Mouse (Mus musculus): ENCODE data around the gene Itpkb. TPM values are rescaled to one million over a fixed set of nuclear protein-coding genes. Genes with fewer than 3 reads are reported as not detected.

The Itpkb gene
- polyA plus RNA-seq, 1 experiment from 2014 or later = 7.2 TPM

GRCm38 (mm10) chr1:180308897-180309296, 21.4 kb upstream of the Itpkb start:
- 66% methylated on average over 4 of the region's 4 CpGs for WGBS
- no peak overlapping the region for H3K27ac ChIP-seq (replicated peaks; ENCODE audit: low read depth, low read length)
- H3K9ac ChIP-seq (ENCODE audit: low read length) = no peak overlapping the region
- no peaks in the 10 kb centered on the region for H3K9me3 ChIP-seq (ENCODE audit: control insufficient read depth, low read length)
- H3K36me3 ChIP-seq (ENCODE audit: control insufficient read depth, insufficient read depth, low read length) = no peaks in the 10 kb centered on the region
- DNase-seq (ENCODE audit: low spot score) = no peak
- H3K4me1 ChIP-seq (ENCODE audit: control insufficient read depth, insufficient read depth, low read length) = peaks cover 3% of the 10 kb centered on the region; the same call in 1 of the 2 replicates
- H3K27me3 ChIP-seq (ENCODE audit: control insufficient read depth, insufficient read depth, low read length) = no peaks in the 10 kb centered on the region
- H3K4me2 ChIP-seq (ENCODE audit: low read depth, severe bottlenecking) = no peak overlapping the region
- ATAC-seq (ENCODE audit: insufficient number of reproducible peaks, low FRiP score, low TSS enrichment, low read depth) = no peak
- H3K4me3 ChIP-seq (ENCODE audit: low read depth, low read length) = no peak overlapping the region

- WGBS = 79% methylated on average over 6 of the region's 6 CpGs
- no peaks in the 10 kb centered on the region for H3K27me3 ChIP-seq (ENCODE audit: control insufficient read depth, insufficient read depth, low read length)
- no peaks in the 10 kb centered on the region for H3K9me3 ChIP-seq (ENCODE audit: control insufficient read depth, low read length)
- no peak for DNase-seq (ENCODE audit: low spot score)
- no peak for ATAC-seq (ENCODE audit: insufficient number of reproducible peaks, low FRiP score, low TSS enrichment, low read depth)
- no peak overlapping the region for H3K4me3 ChIP-seq (ENCODE audit: low read depth, low read length)
- no peaks in the 10 kb centered on the region for H3K36me3 ChIP-seq (ENCODE audit: control insufficient read depth, insufficient read depth, low read length)
- H3K9ac ChIP-seq (ENCODE audit: low read length) = no peak overlapping the region
- H3K4me2 ChIP-seq (ENCODE audit: low read depth, severe bottlenecking) = no peak overlapping the region
- no peak overlapping the region for H3K27ac ChIP-seq (replicated peaks; ENCODE audit: low read depth, low read length)
- H3K4me1 ChIP-seq (ENCODE audit: control insufficient read depth, insufficient read depth, low read length) = peaks cover 3% of the 10 kb centered on the region; the same call in 1 of the 2 replicates
These were observed 18.0 kb upstream of the Itpkb start for GRCm38 (mm10) chr1:180312286-180312685.

- Histone ChIP-seq H3K27ac (replicated peaks; ENCODE audit: low read depth, low read length) (no peak overlapping the region), H3K36me3 (ENCODE audit: control insufficient read depth, insufficient read depth, low read length) (no peaks in the 10 kb centered on the region), H3K4me1 (ENCODE audit: control insufficient read depth, insufficient read depth, low read length) (peaks cover 3% of the 10 kb centered on the region; the same call in 1 of the 2 replicates), H3K27me3 (ENCODE audit: control insufficient read depth, insufficient read depth, low read length) (no peaks in the 10 kb centered on the region), H3K9me3 (ENCODE audit: control insufficient read depth, low read length) (no peaks in the 10 kb centered on the region), H3K9ac (ENCODE audit: low read length) (no peak overlapping the region), H3K4me3 (ENCODE audit: low read depth, low read length) (no peak overlapping the region), H3K4me2 (ENCODE audit: low read depth, severe bottlenecking) (no peak overlapping the region)
- WGBS = 57% methylated on average over 6 of the region's 6 CpGs
- ATAC-seq (ENCODE audit: insufficient number of reproducible peaks, low FRiP score, low TSS enrichment, low read depth) = no peak; the same call in 1 of the 2 replicates
- DNase-seq (ENCODE audit: low spot score) = no peak
These were observed 17.4 kb upstream of the Itpkb start for GRCm38 (mm10) chr1:180312792-180313311.

- 0 out of 2 replicates have a peak overlapping the region, but pooled peaks have one; percentile 28 for H3K9ac ChIP-seq (ENCODE audit: low read length)
- ATAC-seq (ENCODE audit: insufficient number of reproducible peaks, low FRiP score, low TSS enrichment, low read depth) (0 out of 2 replicates have a peak, but pooled peaks have one; percentile 44), DNase-seq (ENCODE audit: low spot score) (peak; percentile 66)
- H3K9me3 ChIP-seq (ENCODE audit: control insufficient read depth, low read length) = no peaks in the 10 kb centered on the region
- peak overlapping the region; percentile 58 for H3K4me2 ChIP-seq (ENCODE audit: low read depth, severe bottlenecking)
- no peak overlapping the region for H3K27ac ChIP-seq (replicated peaks; ENCODE audit: low read depth, low read length)
- no peaks in the 10 kb centered on the region for H3K36me3 ChIP-seq (ENCODE audit: control insufficient read depth, insufficient read depth, low read length)
- no peaks in the 10 kb centered on the region for H3K27me3 ChIP-seq (ENCODE audit: control insufficient read depth, insufficient read depth, low read length)
- H3K4me1 ChIP-seq (ENCODE audit: control insufficient read depth, insufficient read depth, low read length) = peaks cover 3% of the 10 kb centered on the region; the same call in 1 of the 2 replicates
- peak overlapping the region; percentile 7; the same call in 1 of the 2 replicates for H3K4me3 ChIP-seq (ENCODE audit: low read depth, low read length)
- 7% methylated on average over 20 of the region's 20 CpGs for WGBS
These were observed 16.5 kb upstream of the Itpkb start for GRCm38 (mm10) chr1:180313517-180314440.

- WGBS = 85% methylated on average over 11 of the region's 11 CpGs
- Histone ChIP-seq H3K4me1 (ENCODE audit: control insufficient read depth, insufficient read depth, low read length) (peaks cover 3% of the 10 kb centered on the region; the same call in 1 of the 2 replicates), H3K4me2 (ENCODE audit: low read depth, severe bottlenecking) (no peak overlapping the region), H3K27ac (replicated peaks; ENCODE audit: low read depth, low read length) (no peak overlapping the region), H3K4me3 (ENCODE audit: low read depth, low read length) (no peak overlapping the region), H3K36me3 (ENCODE audit: control insufficient read depth, insufficient read depth, low read length) (no peaks in the 10 kb centered on the region), H3K9ac (ENCODE audit: low read length) (no peak overlapping the region), H3K27me3 (ENCODE audit: control insufficient read depth, insufficient read depth, low read length) (no peaks in the 10 kb centered on the region), H3K9me3 (ENCODE audit: control insufficient read depth, low read length) (no peaks in the 10 kb centered on the region)
- DNase-seq (ENCODE audit: low spot score) = no peak
- no peak for ATAC-seq (ENCODE audit: insufficient number of reproducible peaks, low FRiP score, low TSS enrichment, low read depth)
These were observed 15.6 kb upstream of the Itpkb start for GRCm38 (mm10) chr1:180314641-180315040.

GRCm38 (mm10) chr1:180315127-180315526, 15.2 kb upstream of the Itpkb start:
- 82% methylated on average over 3 of the region's 3 CpGs for WGBS
- ATAC-seq (ENCODE audit: insufficient number of reproducible peaks, low FRiP score, low TSS enrichment, low read depth) = no peak

GRCm38 (mm10) chr1:180317450-180317849, 12.8 kb upstream of the Itpkb start:
- Histone ChIP-seq H3K4me1 (ENCODE audit: control insufficient read depth, insufficient read depth, low read length) (peaks cover 3% of the 10 kb centered on the region; the same call in 1 of the 2 replicates), H3K9me3 (ENCODE audit: control insufficient read depth, low read length) (no peaks in the 10 kb centered on the region), H3K4me2 (ENCODE audit: low read depth, severe bottlenecking) (no peak overlapping the region), H3K27ac (replicated peaks; ENCODE audit: low read depth, low read length) (no peak overlapping the region), H3K27me3 (ENCODE audit: control insufficient read depth, insufficient read depth, low read length) (no peaks in the 10 kb centered on the region), H3K36me3 (ENCODE audit: control insufficient read depth, insufficient read depth, low read length) (no peaks in the 10 kb centered on the region), H3K9ac (ENCODE audit: low read length) (no peak overlapping the region), H3K4me3 (ENCODE audit: low read depth, low read length) (no peak overlapping the region)
- no peak for DNase-seq (ENCODE audit: low spot score)
- ATAC-seq (ENCODE audit: insufficient number of reproducible peaks, low FRiP score, low TSS enrichment, low read depth) = no peak
- 81% methylated on average over 4 of the region's 4 CpGs for WGBS

More at GRCm38 (mm10) chr1:180315127-180315526, 15.2 kb upstream of the Itpkb start:
- Histone ChIP-seq H3K9me3 (ENCODE audit: control insufficient read depth, low read length) (no peaks in the 10 kb centered on the region), H3K27me3 (ENCODE audit: control insufficient read depth, insufficient read depth, low read length) (no peaks in the 10 kb centered on the region), H3K27ac (replicated peaks; ENCODE audit: low read depth, low read length) (no peak overlapping the region), H3K4me2 (ENCODE audit: low read depth, severe bottlenecking) (no peak overlapping the region), H3K9ac (ENCODE audit: low read length) (no peak overlapping the region), H3K4me1 (ENCODE audit: control insufficient read depth, insufficient read depth, low read length) (peaks cover 3% of the 10 kb centered on the region; the same call in 1 of the 2 replicates), H3K4me3 (ENCODE audit: low read depth, low read length) (no peak overlapping the region), H3K36me3 (ENCODE audit: control insufficient read depth, insufficient read depth, low read length) (no peaks in the 10 kb centered on the region)
- DNase-seq (ENCODE audit: low spot score) = no peak

GRCm38 (mm10) chr1:180318407-180318806, 11.9 kb upstream of the Itpkb start:
- DNase-seq (ENCODE audit: low spot score) = no peak

More at GRCm38 (mm10) chr1:180318407-180318806, 11.9 kb upstream of the Itpkb start:
- no peak overlapping the region for H3K27ac ChIP-seq (replicated peaks; ENCODE audit: low read depth, low read length)
- no peaks in the 10 kb centered on the region for H3K9me3 ChIP-seq (ENCODE audit: control insufficient read depth, low read length)
- H3K36me3 ChIP-seq (ENCODE audit: control insufficient read depth, insufficient read depth, low read length) = no peaks in the 10 kb centered on the region
- no peak overlapping the region for H3K4me3 ChIP-seq (ENCODE audit: low read depth, low read length)
- no peak for ATAC-seq (ENCODE audit: insufficient number of reproducible peaks, low FRiP score, low TSS enrichment, low read depth)
- no peak overlapping the region for H3K4me2 ChIP-seq (ENCODE audit: low read depth, severe bottlenecking)
- H3K27me3 ChIP-seq (ENCODE audit: control insufficient read depth, insufficient read depth, low read length) = no peaks in the 10 kb centered on the region
- no peak overlapping the region for H3K9ac ChIP-seq (ENCODE audit: low read length)
- H3K4me1 ChIP-seq (ENCODE audit: control insufficient read depth, insufficient read depth, low read length) = no peaks in the 10 kb centered on the region
- 88% methylated on average over 5 of the region's 5 CpGs for WGBS
